Mouse (Mus musculus) midbrain, embryonic 16.5 days (tissue): ENCODE measurements around the gene Olfr170. TPM values are rescaled to one million over a fixed set of nuclear protein-coding genes. Genes with fewer than 3 reads are reported as not detected.
"Not testable (repeated sequence)": the region's sequence is repeated elsewhere in the genome, so short reads cannot be mapped to it uniquely, and the experiment has no call there.

Experiments
- ATAC-seq: fragments of 200-750 bp; cut with Nextera tagmentation; 2 replicates; pipeline ENCODE4 v1.8.0; 2017; ENCODE audit warnings: moderate TSS enrichment
- H3K27ac ChIP-seq: fragments of 300-500 bp; sonication (generic); 2 replicates; pipeline ENCODE4 v1.5.1; 2014; ENCODE audit warnings: mild to moderate bottlenecking, low read length, mixed read lengths
- H3K27me3 ChIP-seq: fragments of 300-500 bp; sonication (generic); 2 replicates; pipeline ENCODE4 v1.6.1; 2014; ENCODE audit warnings: low read depth, low read length, mixed read lengths; ENCODE audit not compliant: control insufficient read depth, insufficient read depth
- H3K36me3 ChIP-seq: fragments of 300-500 bp; sonication (generic); 2 replicates; pipeline ENCODE4 v1.6.1; 2014; ENCODE audit warnings: mild to moderate bottlenecking, low read length, moderate library complexity, mixed read lengths; ENCODE audit not compliant: control insufficient read depth, insufficient read depth
- H3K4me1 ChIP-seq: fragments of 300-500 bp; sonication (generic); 2 replicates; pipeline ENCODE4 v1.6.1; 2014; ENCODE audit warnings: mild to moderate bottlenecking, low read length, mixed read lengths; ENCODE audit not compliant: control insufficient read depth, insufficient read depth
- H3K4me2 ChIP-seq: fragments of 300-500 bp; sonication (generic); 2 replicates; pipeline ENCODE4 v1.6.1; 2014; ENCODE audit warnings: mild to moderate bottlenecking, low read length, mixed read lengths
- H3K4me3 ChIP-seq: fragments of 300-500 bp; sonication (generic); 2 replicates; pipeline ENCODE4 v1.5.1; 2014; ENCODE audit warnings: low read depth, mild to moderate bottlenecking, low read length, moderate library complexity, mixed read lengths
- H3K9ac ChIP-seq: fragments of 300-500 bp; sonication (generic); 2 replicates; pipeline ENCODE4 v1.6.1; 2014; ENCODE audit warnings: low read depth, low read length, mixed read lengths
- H3K9me3 ChIP-seq: fragments of 300-500 bp; sonication (generic); replicated peaks from 2 replicates; pipeline ENCODE4 v1.6.1; 2014; ENCODE audit warnings: mild to moderate bottlenecking, low read length, mixed read lengths; ENCODE audit not compliant: control insufficient read depth, poor library complexity, severe bottlenecking
- whole genome bisulfite sequencing: fragments of 180-500 bp; shearing (Covaris S2); extraction: QIAGEN DNeasy Blood & Tissue Kit; methylation state at CpG from one replicate; pipeline ENCODE4 v1.1.7; 2014; 5-methylcytosine and 5-hydroxymethylcytosine counted together
- polyA plus RNA-seq: library from polyadenylated mRNA; unstranded; fragments of >200 nt; fragmentation: Nextera tagmentation; extraction: Ambion mirVana; gene quantifications from 2 replicates; pipeline ENCODE4 v1.2.1, GENCODE M21; 2015

The Olfr170 gene
- polyA plus RNA-seq: not detected in 2 replicates

GRCm38 (mm10) chr16:19611782-19612181, at the start of gene Olfr170:
TSS of gene Olfr170 (minus strand) at chr16:19611882.
- not testable (repeated sequence) for H3K9me3 ChIP-seq, H3K9ac ChIP-seq, H3K4me1 ChIP-seq, ATAC-seq, H3K27ac ChIP-seq, H3K4me3 ChIP-seq, H3K4me2 ChIP-seq, H3K27me3 ChIP-seq, H3K36me3 ChIP-seq
- 91% methylated on average over 2 of the region's 2 CpGs for WGBS

- Histone ChIP-seq H3K9me3 (no peaks in the 10 kb centered on the region; the same call in 1 of the 2 replicates), H3K36me3 (no peaks in the 10 kb centered on the region), H3K27me3 (no peaks in the 10 kb centered on the region), H3K27ac (no peak within 1 kb of the TSS), H3K4me3 (no peak within 1 kb of the TSS), H3K4me2 (no peak within 1 kb of the TSS), H3K4me1 (no peaks in the 10 kb centered on the region), H3K9ac (no peak within 1 kb of the TSS)
- no peak for ATAC-seq
- 93% methylated on average over 1 of the region's 1 CpGs for WGBS
These were observed 18.1 kb upstream of the Olfr170 start, which contains the start of gene Olfr171 for GRCm38 (mm10) chr16:19629816-19630215. TSS of gene Olfr171 (minus strand) at chr16:19629916.

GRCm38 (mm10) chr16:19603166-19603565, 8.5 kb downstream of the Olfr170 start:
- ATAC-seq: no peak
- no peak overlapping the region for H3K27ac ChIP-seq
- H3K9ac ChIP-seq: no peak overlapping the region
- H3K9me3 ChIP-seq: no peaks in the 10 kb centered on the region
- no peaks in the 10 kb centered on the region for H3K36me3 ChIP-seq
- H3K4me1 ChIP-seq: no peaks in the 10 kb centered on the region
- no peak overlapping the region for H3K4me3 ChIP-seq
- no peaks in the 10 kb centered on the region for H3K27me3 ChIP-seq
- 60% methylated on average over 2 of the region's 2 CpGs for WGBS
- H3K4me2 ChIP-seq: no peak overlapping the region

DNA sequence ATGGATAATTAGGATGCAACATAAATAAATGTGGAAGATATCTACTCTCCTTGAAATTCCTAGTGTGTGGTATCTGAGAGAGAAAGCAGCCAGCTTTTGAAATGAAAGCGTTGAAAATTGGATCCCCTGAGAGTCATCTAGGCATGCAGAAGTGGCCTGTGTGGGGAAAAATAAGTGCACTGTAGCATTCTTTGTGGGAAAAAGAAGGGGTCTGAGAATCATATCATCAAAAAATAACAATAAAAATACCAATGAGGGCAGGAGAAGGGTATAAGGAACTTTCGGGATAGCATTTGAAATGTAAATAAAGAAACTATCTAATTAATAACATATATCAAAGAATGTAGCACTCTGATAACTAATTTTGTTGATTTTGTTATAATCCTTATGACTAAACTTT, 40.0 kb downstream of the Olfr170 start, which contains the start of gene Olfr169:
Gene Olfr169, minus strand, starts transcription at position 101 of the 400 bp plus-strand sequence.
- not testable (repeated sequence) for H3K27me3 ChIP-seq, H3K4me3 ChIP-seq, H3K36me3 ChIP-seq, ATAC-seq, H3K9me3 ChIP-seq, H3K4me2 ChIP-seq, H3K4me1 ChIP-seq, H3K27ac ChIP-seq, H3K9ac ChIP-seq
- WGBS: 95% methylated on average over 2 of the region's 2 CpGs

Other genes starting within 250 kb of the Olfr170 start
- not detected in 2 replicates for gene Olfr165, start 188.7 kb downstream of the Olfr170 start, polyA plus RNA-seq
- gene Olfr166, start 128.2 kb downstream of the Olfr170 start, polyA plus RNA-seq: not detected in 2 replicates
- gene Olfr167, start 89.6 kb downstream of the Olfr170 start, polyA plus RNA-seq: not detected in 2 replicates
- not detected in 2 replicates for gene Olfr168, start 76.3 kb downstream of the Olfr170 start, polyA plus RNA-seq
- gene Olfr169, start 40.1 kb downstream of the Olfr170 start, polyA plus RNA-seq: not detected in 2 replicates
- gene Olfr171, start 18.0 kb upstream of the Olfr170 start, polyA plus RNA-seq: not detected in 2 replicates
- gene Lamp3, start 94.5 kb upstream of the Olfr170 start, polyA plus RNA-seq: not detected in 2 replicates
- 41.8 and 47.5 TPM in 2 replicates for gene B3gnt5, start 148.3 kb upstream of the Olfr170 start, polyA plus RNA-seq